Mouse (Mus musculus): ENCODE data around the gene Wscd2.
"Not testable (repeated sequence)": the region's sequence is repeated elsewhere in the genome, so short reads cannot be mapped to it uniquely, and the experiment has no call there.

Gene Wscd2

DNA sequence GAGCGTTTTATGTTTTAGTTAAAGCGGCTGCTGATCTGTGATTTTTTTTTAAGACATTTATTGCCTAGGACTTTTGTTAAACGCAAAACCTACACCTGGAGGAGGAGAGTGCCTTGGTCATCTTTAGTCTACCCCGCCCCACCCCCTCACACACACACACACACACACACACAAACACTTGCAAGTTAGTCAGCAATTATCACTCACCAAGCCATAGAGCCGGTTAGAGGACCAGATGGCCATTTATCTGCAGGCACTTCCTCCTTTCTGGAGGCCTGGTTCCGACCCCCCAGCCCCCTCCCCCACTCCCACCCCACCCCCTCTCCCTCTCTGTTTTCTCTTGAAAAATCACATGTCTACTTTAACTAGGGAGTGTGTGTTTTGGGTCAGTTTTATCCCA, 94.3 kb downstream of the Wscd2 start:
- DNase-seq = no peak

GRCm38 (mm10) chr5:113585619-113586457, 95.7 kb downstream of the Wscd2 start:
- DNase-seq = not testable (repeated sequence)

DNA sequence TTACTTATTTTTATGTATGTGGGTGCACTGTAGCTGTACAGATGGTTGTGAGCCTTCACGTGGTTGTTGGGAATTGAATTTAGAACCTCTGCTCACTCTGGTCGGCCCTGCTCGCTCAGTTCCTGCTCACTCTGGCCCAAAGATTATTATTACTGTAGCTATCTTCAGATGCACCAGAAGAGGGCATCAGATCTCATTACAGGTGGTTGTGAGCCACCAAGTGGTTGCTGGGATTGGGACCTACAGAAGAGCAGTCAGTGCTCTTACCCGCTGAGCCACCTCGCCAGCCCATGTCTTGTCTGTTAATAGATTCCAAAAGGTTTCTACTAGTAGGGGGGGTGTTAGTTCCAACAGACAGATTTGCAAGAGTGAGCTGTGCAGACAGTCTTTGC, 96.3 kb downstream of the Wscd2 start:
- not testable (repeated sequence) for DNase-seq

GRCm38 (mm10) chr5:113590010-113590640, 100.0 kb downstream of the Wscd2 start:
- DNase-seq = no peak

- no peak for DNase-seq
Observed at GRCm38 (mm10) chr5:113591166-113591565, 101.0 kb downstream of the Wscd2 start.

DNA sequence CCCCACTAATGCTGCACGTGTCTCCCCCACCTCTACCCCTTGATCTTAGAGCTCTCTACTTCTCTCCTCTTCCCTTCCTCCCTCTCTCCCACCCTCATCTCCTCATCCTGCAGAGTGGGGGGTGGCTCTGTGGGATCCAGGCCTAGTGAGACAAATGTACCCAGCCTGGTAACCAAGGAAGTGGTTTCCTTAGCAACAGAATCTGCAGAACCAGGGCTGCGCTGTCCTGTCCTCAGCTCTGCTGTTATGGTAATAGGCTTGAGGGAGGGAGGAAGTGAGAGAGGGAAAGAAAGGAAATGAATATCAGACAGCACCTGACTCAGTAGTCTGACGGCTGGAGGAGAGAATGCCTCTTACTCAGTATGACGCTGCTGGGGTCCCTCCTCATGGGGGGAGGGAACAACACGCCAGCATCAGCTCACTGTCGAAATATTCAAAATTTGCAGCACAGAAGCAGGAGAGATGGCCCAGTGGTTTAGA, 101.7 kb downstream of the Wscd2 start:
- peak; percentile 94 for DNase-seq

DNA sequence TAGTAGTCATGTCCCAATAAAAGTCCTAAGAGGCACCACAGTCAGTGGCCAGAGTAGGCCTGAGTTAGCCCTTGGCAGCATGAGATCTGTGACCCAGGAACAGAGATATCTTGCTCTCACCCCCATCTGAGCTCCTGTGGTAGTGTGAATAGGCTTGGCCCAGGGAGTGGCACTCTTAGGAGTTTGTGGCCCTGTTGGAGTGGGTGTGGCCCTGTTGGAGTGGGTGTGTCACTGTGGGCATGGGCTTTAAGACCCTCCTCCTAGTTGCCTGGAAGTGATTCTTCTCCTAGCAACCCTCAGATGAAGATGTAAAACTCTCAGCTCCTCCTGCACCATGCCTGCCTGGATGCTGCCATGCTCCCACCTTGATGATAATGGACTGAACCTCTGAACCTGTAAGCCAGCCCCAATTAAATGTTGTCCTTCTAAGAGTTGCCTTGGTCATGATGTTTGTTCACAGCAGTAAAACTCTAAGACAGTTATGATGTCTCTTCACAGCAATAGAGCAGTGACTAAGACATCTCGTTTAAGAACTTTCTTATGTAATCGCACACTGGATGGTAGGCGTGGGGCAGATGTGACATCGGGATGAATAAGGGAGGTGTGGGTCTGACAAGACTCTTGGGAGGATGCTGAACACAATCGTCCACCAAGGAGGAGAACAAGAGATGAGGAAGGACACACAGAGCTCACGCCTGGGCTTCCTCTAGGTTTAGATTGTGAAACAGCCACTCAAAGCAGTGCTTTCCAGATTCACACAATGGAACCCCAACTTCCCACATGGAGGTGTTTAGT, 104.0 kb downstream of the Wscd2 start:
- DNase-seq = no peak

- no peak for DNase-seq
Observed at GRCm38 (mm10) chr5:113596252-113596651, 106.1 kb downstream of the Wscd2 start.

DNA sequence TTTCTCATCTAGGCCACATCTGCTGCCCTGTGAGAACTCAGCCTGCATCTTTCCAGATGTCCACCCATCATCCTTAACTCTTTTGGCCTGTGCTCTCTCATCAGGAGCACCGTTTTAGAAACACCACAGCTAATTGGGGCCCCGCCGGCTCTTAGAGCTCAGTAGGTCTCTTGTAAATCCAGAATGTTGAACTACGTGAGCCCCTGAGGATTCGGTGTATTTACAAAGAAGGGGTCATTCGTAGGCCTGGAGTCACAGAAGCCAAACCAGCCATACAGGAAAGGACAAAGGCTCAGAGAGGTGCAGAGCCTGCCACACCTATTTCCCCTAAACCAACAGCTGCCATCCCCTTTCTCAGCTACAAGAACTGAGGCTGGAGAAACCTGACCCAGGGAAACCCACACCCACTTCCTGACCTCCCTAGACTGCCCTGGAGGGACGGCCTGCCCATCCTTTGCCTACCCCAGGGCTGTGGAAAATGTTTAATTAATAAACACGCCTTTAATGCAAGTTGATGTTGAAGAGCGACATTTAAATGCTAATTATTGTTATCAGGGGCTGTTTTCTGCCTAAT, 106.7 kb downstream of the Wscd2 start:
- DNase-seq = no peak

DNA sequence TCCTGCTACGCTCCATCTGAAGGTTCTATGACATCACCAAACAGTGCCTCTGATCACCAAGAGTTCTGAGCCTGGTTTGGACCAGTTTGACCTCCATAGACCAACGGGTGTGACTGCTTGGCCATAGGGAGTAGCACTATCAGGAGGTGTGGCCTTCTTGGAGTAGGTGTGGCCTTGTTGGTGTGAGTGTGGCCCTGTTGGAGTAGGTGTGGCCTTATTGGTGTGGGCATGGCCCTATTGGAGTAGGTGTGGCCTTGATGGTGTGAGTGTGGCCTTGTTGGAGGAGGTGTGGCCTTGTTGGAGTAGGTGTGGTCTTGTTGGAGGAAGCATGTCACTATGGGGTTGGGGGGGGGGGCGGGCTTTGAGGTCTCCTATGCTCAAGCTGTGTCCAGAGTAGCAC, 110.0 kb downstream of the Wscd2 start:
- no peak for DNase-seq

- no peak for DNase-seq
Observed at GRCm38 (mm10) chr5:113600803-113601202, 110.7 kb downstream of the Wscd2 start.

GRCm38 (mm10) chr5:113603471-113603870, 113.3 kb downstream of the Wscd2 start:
- DNase-seq = no peak

- no peak for DNase-seq
Observed at GRCm38 (mm10) chr5:113604758-113605157, 114.6 kb downstream of the Wscd2 start.

GRCm38 (mm10) chr5:113606121-113606520, 116.0 kb downstream of the Wscd2 start:
- DNase-seq = no peak

GRCm38 (mm10) chr5:113606961-113607785, 117.0 kb downstream of the Wscd2 start:
- DNase-seq = no peak

DNA sequence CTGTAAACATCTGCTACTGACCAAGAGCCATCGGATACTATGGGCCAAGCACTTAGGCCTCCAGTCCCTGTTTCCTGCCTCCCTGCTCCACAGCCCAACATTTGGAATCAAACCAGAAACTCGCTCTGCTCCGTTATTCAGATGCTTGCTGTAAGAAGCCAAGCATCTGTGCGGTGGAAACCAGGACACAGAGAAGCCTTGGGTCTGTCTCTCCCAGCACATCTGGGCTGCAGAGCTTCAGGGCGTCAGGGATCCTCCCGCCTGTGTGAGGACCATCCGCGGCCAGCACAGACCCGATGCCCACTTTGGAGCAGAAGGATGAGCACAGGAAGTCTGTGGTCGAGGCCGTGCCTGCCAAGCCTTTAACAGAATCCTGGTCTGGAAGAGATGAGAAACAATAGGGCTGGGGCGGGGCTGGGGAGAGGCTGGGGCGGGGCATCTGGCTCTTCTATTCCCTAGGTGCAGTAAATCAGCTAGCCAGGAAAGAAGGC, 117.9 kb downstream of the Wscd2 start:
- DNase-seq = no peak

- DNase-seq = no peak
Observed at GRCm38 (mm10) chr5:113608511-113608910, 118.4 kb downstream of the Wscd2 start.

DNA sequence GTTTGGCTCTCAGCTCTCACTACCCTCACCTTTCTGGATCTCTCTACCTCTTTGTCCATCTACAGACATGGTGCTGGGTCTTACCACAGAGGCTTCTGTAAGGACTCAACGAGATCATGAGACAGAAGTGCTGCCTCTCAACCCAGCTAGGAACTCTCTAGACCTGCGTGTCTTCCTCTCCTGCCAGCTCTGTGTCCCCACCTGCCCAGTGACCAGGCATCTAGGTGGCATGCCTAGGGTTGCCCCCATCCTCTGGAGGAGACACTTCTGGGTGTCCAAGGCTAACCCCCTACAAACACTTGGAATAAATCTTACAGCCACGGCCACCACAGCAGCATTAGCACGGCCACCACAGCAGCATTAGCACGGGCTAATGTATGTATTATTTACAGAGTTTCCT, 119.8 kb downstream of the Wscd2 start:
- DNase-seq = no peak

DNA sequence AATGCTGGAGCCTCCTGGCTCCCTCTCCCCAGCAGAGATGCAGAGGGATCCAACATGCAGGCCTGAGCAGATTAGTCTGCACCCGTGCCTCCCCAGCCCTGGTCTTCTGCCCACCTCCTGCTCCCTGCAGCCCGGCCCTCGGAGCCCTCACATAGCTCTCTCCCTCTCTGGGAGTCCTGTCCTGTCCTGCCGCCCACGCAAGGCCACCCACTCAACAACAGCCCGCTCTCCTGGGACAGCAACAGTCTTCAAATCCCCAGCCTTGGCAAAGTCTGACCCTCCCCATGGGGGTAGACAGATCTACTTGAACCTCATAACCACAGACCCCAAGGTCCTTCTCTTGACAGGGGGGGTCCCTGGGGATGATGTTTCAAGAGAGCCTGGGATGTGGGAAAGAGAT, 120.4 kb downstream of the Wscd2 start:
- DNase-seq = no peak

- DNase-seq = no peak
Observed at GRCm38 (mm10) chr5:113611131-113611530, 121.0 kb downstream of the Wscd2 start.

DNA sequence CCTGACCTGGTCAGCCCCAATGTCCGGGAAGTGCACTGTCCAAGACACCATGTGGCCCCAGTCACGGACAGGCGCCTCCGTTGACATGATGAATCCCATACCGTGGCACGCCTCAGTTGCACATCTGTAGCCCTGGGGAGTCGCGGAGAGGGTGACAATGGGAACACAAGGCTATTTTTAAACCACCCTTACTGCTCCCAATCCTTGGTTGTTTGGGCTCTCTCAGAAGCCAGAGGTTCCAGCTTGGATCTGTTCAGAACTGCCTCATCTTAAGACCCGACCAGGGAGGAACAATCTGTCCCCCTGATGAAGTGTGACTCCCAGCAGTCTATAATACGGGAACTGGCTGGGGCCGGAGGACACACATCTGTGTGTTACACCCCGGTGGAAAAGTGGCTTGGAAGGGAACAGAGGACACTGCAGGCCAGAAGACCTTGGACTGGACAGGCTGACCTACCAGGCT, 121.7 kb downstream of the Wscd2 start:
- DNase-seq = no peak

DNA sequence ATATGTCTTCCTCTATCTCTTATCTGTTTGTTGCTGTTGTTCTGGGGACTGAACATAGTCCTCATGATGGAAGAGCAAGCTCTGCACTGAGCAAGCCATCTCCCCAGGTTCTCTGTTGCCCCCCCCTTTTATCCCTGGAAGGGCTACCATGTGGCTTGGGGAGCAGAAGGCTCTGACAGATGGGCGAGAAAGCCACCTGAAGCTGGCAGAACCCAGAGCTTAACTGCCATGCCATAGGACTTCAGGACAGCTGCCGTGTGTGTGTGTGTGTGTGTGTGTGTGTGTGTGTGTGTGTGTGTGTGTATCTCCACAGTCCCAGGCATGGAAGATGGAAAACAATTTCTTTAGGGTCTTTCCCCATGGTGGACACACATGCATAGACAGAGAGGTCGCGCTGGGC, 128.6 kb downstream of the Wscd2 start:
- DNase-seq = no peak
